Mouse (Mus musculus) kidney, adult 2 months (tissue): Measurements from ENCODE around the gene Hoxa6. TPM values are rescaled to one million over a fixed set of nuclear protein-coding genes. Genes with fewer than 3 reads are reported as not detected.
A peak's percentile ranks its signal among the peaks of the same experiment; 100 is the strongest.

ENCODE experiments used
- DNase-seq: peaks from one replicate; pipeline ENCODE4 v3.0.0; 2021
- H3K27ac ChIP-seq: fragments of 200-500 bp; 2 replicates; pipeline ENCODE4 v1.5.1; 2012; ENCODE audit warnings: low read depth, low read length, control low read depth, inconsistent platforms; ENCODE audit not compliant: insufficient read depth
- H3K27me3 ChIP-seq: fragments of 200-500 bp; replicated peaks from 2 replicates; pipeline ENCODE4 v1.6.1; 2012; ENCODE audit warnings: mild to moderate bottlenecking, moderate library complexity, low read length, inconsistent platforms; ENCODE audit not compliant: control insufficient read depth, insufficient read depth
- H3K36me3 ChIP-seq: fragments of 200-500 bp; 2 replicates; pipeline ENCODE4 v1.6.1; 2012; ENCODE audit warnings: mild to moderate bottlenecking, moderate library complexity, low read length, inconsistent platforms; ENCODE audit not compliant: control insufficient read depth, insufficient read depth
- H3K4me1 ChIP-seq: fragments of 200-500 bp; 2 replicates; pipeline ENCODE4 v1.6.1; 2011; ENCODE audit warnings: low read length; ENCODE audit not compliant: control insufficient read depth, insufficient read depth
- H3K4me3 ChIP-seq: fragments of 200-500 bp; 2 replicates; pipeline ENCODE4 v1.5.1; 2011; ENCODE audit warnings: mild to moderate bottlenecking, low read depth, low read length, control low read depth; ENCODE audit not compliant: insufficient read depth
- CTCF ChIP-seq: fragments of 200-500 bp; conservative IDR thresholded peaks from 2 replicates; pipeline ENCODE4 v1.5.1; 2011; ENCODE audit warnings: low read depth, mild to moderate bottlenecking, control low read depth, low read length, moderate library complexity, mixed read lengths; ENCODE audit not compliant: insufficient read depth, insufficient read length
- POLR2A ChIP-seq: fragments of 200-500 bp; IDR thresholded peaks from one replicate; pipeline ENCODE4 v1.6.1; 2011; ENCODE audit warnings: low read depth, low read length, control low read depth
- WGBS: fragments of 180-500 bp; shearing (Covaris S2); methylation state at CpG from one replicate; pipeline ENCODE4 v1.1.7; 2018; 5-methylcytosine and 5-hydroxymethylcytosine counted together
- polyA plus RNA-seq: library from polyadenylated mRNA; depleted of rRNA; stranded (reverse); fragments of >200 nt; gene quantifications from 2 replicates; pipeline ENCODE4 v1.2.3, GENCODE M21; 2012

Hoxa6 gene
- polyA plus RNA-seq, 1 experiment: 2.4 TPM

DNA sequence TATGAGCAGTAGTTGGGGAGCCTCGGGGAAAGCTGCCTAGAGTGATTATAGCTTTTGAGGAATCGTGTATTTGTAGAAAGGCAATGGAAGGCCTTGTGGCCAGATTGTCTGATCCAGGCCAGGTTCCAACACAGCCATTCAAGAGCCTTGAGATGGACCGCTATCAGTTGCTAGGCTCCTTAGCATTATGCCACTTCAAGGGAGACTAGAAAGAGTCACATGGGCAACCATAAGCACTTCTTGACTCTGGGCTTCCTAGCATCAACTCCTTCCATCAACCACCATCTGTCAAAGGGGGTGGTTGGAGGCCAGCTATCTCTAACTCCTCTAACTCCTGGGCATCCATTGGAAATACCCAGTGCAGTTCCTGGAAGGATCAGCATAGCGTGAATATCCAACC, 41.3 kb upstream of the Hoxa6 start:
- no peaks in the 10 kb centered on the region for H3K4me1 ChIP-seq
- DNase-seq: no peak
- H3K4me3 ChIP-seq: no peak overlapping the region
- no peaks in the 10 kb centered on the region for H3K36me3 ChIP-seq
- WGBS: 77% methylated on average over 4 of the region's 4 CpGs
- H3K27ac ChIP-seq: no peak overlapping the region
- H3K27me3 ChIP-seq: peaks cover 8% of the 10 kb centered on the region; the same call in 1 of the 2 replicates
- no peak for TF ChIP-seq POLR2A
- no peak for TF ChIP-seq CTCF

DNA sequence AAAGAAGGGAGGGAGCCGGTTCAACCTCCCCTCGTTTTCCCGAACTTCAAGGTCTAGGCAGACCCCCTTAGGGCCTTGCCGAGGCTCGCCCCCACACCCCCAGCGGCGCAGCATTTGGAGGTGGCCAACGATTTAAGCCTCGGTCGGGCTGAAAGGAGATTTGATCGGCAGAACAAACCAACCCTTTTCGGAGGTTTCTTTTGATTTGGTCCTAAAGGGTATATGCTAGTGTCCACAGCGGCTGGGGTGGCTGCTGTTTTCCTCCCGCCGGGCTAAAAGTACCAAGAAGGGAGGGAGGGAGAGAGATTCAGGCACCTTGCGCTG, 40.9 kb upstream of the Hoxa6 start:
- Histone ChIP-seq H3K27ac (no peak overlapping the region), H3K27me3 (peaks cover 8% of the 10 kb centered on the region; the same call in 1 of the 2 replicates), H3K36me3 (no peaks in the 10 kb centered on the region), H3K4me3 (no peak overlapping the region), H3K4me1 (no peaks in the 10 kb centered on the region)
- no peak for DNase-seq
- TF ChIP-seq POLR2A: no peak
- TF ChIP-seq CTCF: no peak
- 53% methylated on average over 16 of the region's 16 CpGs for WGBS

DNA sequence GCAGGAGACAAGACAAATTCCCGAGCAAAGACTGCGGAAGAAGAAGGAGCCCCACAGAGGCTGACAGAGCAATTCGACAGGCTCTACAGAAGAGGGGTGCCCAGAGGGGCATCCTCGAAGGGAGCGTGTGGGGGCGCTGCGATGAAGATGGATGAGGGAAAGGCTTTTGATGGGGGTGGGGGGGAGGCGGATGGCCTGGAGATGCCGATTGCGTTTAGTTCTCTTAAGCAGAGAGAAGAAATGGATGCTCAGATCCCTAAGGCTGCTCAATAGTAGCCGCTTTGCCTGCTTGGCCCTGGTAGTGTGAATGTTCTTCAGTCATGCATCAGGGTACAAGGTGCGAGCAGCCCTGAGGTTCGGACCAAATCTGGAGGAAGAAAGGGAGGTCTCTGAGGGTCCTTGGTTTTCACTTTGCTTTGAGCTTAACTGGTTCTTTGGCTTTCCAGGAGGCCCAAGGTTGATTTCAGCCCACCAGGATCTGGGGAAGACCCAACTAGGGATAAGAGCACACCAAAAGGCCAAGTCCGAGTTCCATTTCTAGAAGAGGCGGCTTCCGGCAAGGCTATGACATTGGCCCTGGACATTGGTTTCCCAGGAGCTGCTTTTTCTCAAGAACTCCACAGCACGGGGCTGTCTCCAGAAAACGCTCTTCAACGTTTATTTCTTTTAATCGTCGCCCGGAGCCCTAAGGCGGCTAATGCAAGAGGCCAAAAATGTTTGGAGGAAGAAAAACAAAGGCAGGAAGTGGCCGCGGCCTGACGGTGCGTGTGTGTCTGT, 40.3 kb upstream of the Hoxa6 start:
- H3K4me3 ChIP-seq: no peak overlapping the region; the same call in 1 of the 2 replicates

DNA sequence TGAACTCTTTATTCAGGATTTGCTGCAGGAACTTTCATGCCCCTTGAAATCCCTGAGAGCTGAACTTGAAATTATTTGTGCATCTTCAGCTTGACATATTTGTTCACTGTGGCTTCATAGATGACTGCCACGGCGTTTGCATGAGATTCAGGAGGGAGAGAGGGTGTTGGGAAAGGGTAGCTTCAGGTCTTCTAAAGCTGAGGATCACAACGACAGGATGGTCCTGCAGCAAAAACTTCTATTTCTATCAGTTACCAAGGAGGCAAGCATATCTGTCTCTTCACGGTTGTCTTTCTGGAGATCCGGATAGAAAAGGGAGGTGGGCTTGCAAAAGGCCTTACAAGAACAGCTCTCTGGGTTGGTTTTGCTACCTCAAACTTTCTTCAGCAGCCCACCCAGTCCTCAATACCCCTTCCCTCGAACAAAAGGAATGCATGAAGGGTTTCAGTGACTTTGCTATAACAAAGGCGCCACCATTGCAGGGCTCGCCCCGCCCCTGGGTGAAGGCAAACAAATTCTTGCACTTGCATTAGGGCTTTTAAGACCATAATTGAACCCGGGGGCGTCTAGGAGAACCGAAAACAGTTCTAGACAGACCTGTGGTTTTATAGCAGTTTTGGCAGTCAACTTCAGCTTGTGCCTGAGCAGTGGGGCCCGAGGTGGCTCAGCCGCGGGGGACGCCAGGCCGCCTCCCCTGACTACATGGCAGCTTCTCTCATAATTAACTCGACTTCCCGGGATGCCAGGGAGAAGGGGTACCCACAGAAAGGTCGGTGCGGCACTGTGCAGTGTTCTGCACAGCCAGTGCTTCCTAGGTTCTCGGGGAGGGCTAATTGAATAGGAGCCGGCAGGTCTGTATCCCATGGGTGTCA, 39.5 kb upstream of the Hoxa6 start:
- Histone ChIP-seq H3K4me1 (no peaks in the 10 kb centered on the region), H3K36me3 (no peaks in the 10 kb centered on the region), H3K4me3 (peak overlapping the region; percentile 1; the same call in 1 of the 2 replicates), H3K27ac (peak overlapping the region; percentile 25), H3K27me3 (peaks cover 3% of the 10 kb centered on the region; the same call in 1 of the 2 replicates)
- DNase-seq: no peak
- TF ChIP-seq POLR2A (no peak), CTCF (no peak)
- WGBS: 54% methylated on average over 23 of the region's 23 CpGs

More for the DNA sequence above, 40.3 kb upstream of the Hoxa6 start:
- TF ChIP-seq POLR2A: no peak
- TF ChIP-seq CTCF: no peak
- Histone ChIP-seq H3K36me3 (no peaks in the 10 kb centered on the region), H3K4me1 (no peaks in the 10 kb centered on the region), H3K27ac (no peak overlapping the region), H3K27me3 (peaks cover 8% of the 10 kb centered on the region; the same call in 1 of the 2 replicates)
- 55% methylated on average over 27 of the region's 27 CpGs for WGBS
- DNase-seq: no peak

DNA sequence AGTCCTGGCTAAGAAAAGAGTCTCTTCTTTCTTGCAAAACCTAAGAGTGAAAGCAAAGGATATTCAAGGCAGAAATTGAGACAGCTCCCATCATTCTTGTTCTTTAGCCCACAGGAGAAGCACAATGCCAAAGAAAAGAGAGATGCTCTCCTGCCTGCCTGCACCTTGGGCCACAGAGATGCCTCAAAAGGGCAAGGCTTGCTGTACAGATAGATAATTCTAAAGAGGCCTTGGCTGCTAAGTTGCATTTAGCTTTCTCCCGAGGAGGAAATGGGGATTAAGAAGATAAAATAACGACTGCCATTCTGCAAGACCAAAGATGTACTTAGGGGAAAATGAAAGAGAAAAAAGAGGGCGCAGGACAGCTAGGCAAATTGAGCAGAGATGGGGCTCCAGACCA, 38.4 kb upstream of the Hoxa6 start:
- Histone ChIP-seq H3K4me1 (no peaks in the 10 kb centered on the region), H3K27me3 (peaks cover 3% of the 10 kb centered on the region; the same call in 1 of the 2 replicates), H3K4me3 (peak overlapping the region; percentile 47), H3K27ac (no peak overlapping the region), H3K36me3 (no peaks in the 10 kb centered on the region)
- no peak for TF ChIP-seq POLR2A
- TF ChIP-seq CTCF: no peak
- DNase-seq: no peak
- WGBS: 66% methylated on average over 3 of the region's 3 CpGs

DNA sequence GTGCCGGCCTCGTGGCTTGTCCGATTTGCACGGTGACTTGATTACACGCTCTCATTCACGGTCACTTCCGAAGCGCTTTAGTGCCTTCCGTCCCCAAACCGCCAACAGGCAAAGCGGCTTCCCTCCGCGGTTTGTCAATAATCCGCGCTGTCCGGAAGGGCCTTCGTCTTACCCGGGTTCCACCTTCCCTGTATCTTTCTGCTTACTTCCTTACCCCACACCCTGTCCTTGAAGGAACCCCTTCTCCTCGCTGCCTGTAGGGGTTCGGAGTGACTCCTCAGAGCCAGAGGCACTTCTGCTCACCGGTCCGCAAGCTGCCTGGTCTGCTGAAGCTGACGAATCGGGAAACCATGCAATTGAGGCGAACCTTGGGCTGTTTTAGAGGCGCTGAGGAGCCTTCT, 37.9 kb upstream of the Hoxa6 start:
- no peak for DNase-seq
- peaks cover 3% of the 10 kb centered on the region; the same call in 1 of the 2 replicates for H3K27me3 ChIP-seq
- no peaks in the 10 kb centered on the region for H3K36me3 ChIP-seq
- H3K4me3 ChIP-seq: peak overlapping the region; percentile 47
- no peak for TF ChIP-seq CTCF
- 16% methylated on average over 26 of the region's 26 CpGs for WGBS
- H3K4me1 ChIP-seq: peaks cover under 1% of the 10 kb centered on the region; the same call in 1 of the 2 replicates
- peak overlapping the region; percentile 40 for H3K27ac ChIP-seq

DNA sequence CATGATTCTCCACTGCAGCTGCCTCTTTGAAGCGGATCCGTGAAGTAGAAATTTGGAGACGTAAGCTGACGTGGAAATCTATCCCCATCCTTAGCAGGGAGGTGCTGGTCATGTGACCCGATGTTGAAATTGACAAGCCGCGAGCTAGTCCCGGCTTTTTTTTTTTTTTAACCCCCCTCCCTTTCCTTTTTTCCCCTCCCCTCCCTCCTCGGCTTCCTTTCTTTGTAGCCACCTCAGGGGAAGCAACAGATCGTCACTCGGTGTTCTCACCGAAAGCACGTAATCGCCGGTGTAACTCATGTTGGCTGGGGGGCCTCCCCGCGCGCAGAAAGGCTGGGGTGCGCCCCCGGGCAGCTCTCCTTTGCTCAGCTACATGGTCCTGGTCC, 37.2 kb upstream of the Hoxa6 start, which contains the start of gene Hoxa11:
Hoxa11 (minus strand) TSS at position 54 of the 386 bp plus-strand sequence.
- peak; percentile 71 for DNase-seq
- Histone ChIP-seq H3K4me1 (peaks cover 6% of the 10 kb centered on the region; the same call in 1 of the 2 replicates), H3K4me3 (peak within 1 kb of the TSS; percentile 62), H3K27me3 (peaks cover 3% of the 10 kb centered on the region; the same call in 1 of the 2 replicates), H3K27ac (peak within 1 kb of the TSS; percentile 73), H3K36me3 (no peaks in the 10 kb centered on the region)
- no peak for TF ChIP-seq POLR2A
- TF ChIP-seq CTCF: no peak
- 2% methylated on average over 20 of the region's 20 CpGs for whole genome bisulfite sequencing
